Comparison of ENCODE assay signal across 8 mouse cellular contexts in genomic region chr3:35933405-35933777, GRCm38 (mm10). TPM values are rescaled to one million over a fixed set of nuclear protein-coding genes. Genes with fewer than 3 reads are reported as not detected.
A peak's percentile ranks its signal among the peaks of the same experiment; 100 is the strongest.
DNase-seq lines count a peak whose midpoint lies in the region; ATAC-seq and TF ChIP-seq lines count a peak whose summit lies in the region.

No protein-coding gene starts in this region.

- peak overlapping the region; percentile 93 for H3K4me3 ChIP-seq in forebrain, postnatal 0 days (ENCODE audit: low read depth, low read length)
- H3K4me3 ChIP-seq in stomach, embryonic 16.5 days (replicated peaks; ENCODE audit: low read length): peak overlapping the region; percentile 89

- H3K27me3 ChIP-seq in forebrain, postnatal 0 days (ENCODE audit: insufficient read depth, low read length): no peaks in the 10 kb centered on the region
- H3K27me3 ChIP-seq in stomach, embryonic 16.5 days (ENCODE audit: control insufficient read depth, insufficient read depth, low read length): no peaks in the 10 kb centered on the region

- TF ChIP-seq CTCF in forebrain, postnatal 0 days (IDR thresholded peaks at IDR 0.05; ENCODE audit: low read depth): no peak

- H3K9ac ChIP-seq in forebrain, postnatal 0 days: peak overlapping the region; percentile 89
- peak overlapping the region; percentile 99 for H3K9ac ChIP-seq in stomach, embryonic 16.5 days (ENCODE audit: low read length)

- no peaks in the 10 kb centered on the region; the same call in 1 of the 2 replicates for H3K36me3 ChIP-seq in forebrain, postnatal 0 days (ENCODE audit: insufficient read depth)
- no peaks in the 10 kb centered on the region for H3K36me3 ChIP-seq in stomach, embryonic 16.5 days (ENCODE audit: control insufficient read depth, insufficient read depth, low read length)

- WGBS in forebrain, postnatal 0 days: under 1% methylated on average over 14 of the region's 14 CpGs
- 0% methylated on average over 14 of the region's 14 CpGs for WGBS in stomach, embryonic 16.5 days

- H3K4me1 ChIP-seq in forebrain, postnatal 0 days (ENCODE audit: insufficient read depth): peaks cover 6% of the 10 kb centered on the region
- H3K4me1 ChIP-seq in stomach, embryonic 16.5 days (ENCODE audit: control insufficient read depth, insufficient read depth, low read length): peaks cover 13% of the 10 kb centered on the region; the same call in 1 of the 2 replicates

- H3K27ac ChIP-seq in forebrain, postnatal 0 days (ENCODE audit: low read depth, low read length): peak overlapping the region; percentile 85
- peak overlapping the region; percentile 92 for H3K27ac ChIP-seq in stomach, embryonic 16.5 days (ENCODE audit: low read length)

- peak; percentile 33 to 55 for DNase-seq in adrenal gland, postnatal 36 days
- no peak for DNase-seq in adrenal gland, adult 2 months
- peak; percentile 86 for DNase-seq in A20 (ENCODE audit: low read depth, low spot score)
- peak; percentile 57 for DNase-seq in c-Kit-positive CD71-positive TER-119-positive erythroid progenitor cells, embryonic 14.5 days (ENCODE audit: low spot score)
- no peak for DNase-seq in forebrain, postnatal 0 days
- DNase-seq in kidney, postnatal 36 days: peak; percentile 29 to 37

- H3K9me3 ChIP-seq in forebrain, postnatal 0 days (ENCODE audit: low read length): no peaks in the 10 kb centered on the region
- no peaks in the 10 kb centered on the region for H3K9me3 ChIP-seq in stomach, embryonic 16.5 days (replicated peaks; ENCODE audit: control insufficient read depth, low read length)

- peak overlapping the region; percentile 88 for H3K4me2 ChIP-seq in forebrain, postnatal 0 days (ENCODE audit: low read depth)
- H3K4me2 ChIP-seq in stomach, embryonic 16.5 days (ENCODE audit: low read depth, low read length): peak overlapping the region; percentile 88

- peak; percentile 74 for ATAC-seq in forebrain, postnatal 0 days
- peak; percentile 72 for ATAC-seq in megakaryocyte-erythroid progenitor cell, adult 5-6 weeks (replicated peaks; ENCODE audit: low FRiP score, low TSS enrichment, poor library complexity, severe bottlenecking)
- 0 out of 2 replicates have a peak, but pooled peaks have one; percentile 34 for ATAC-seq in stomach, embryonic 16.5 days (ENCODE audit: insufficient read depth, low FRiP score)

RNA-seq across cellular contexts. Expression of gene Dcun1d1, which starts 3.9 kb away (rescaled TPM):
- total RNA-seq in adrenal gland, postnatal 36 days (2021): 10 to 100 TPM; 74.5 to 78.0 TPM
- total RNA-seq in adrenal gland, adult 2 months (2021): 10 to 100 TPM; 64.1 to 84.2 TPM
- 1.5 and 2.2 TPM in 2 replicates for polyA plus RNA-seq in adrenal gland, adult 2 months (2012; rRNA removed)
- 74.1 and 82.8 TPM in 2 replicates for total RNA-seq in forebrain, postnatal 0 days (2014; rRNA removed)
- 102 and 125 TPM in 2 replicates for polyA plus RNA-seq in forebrain, postnatal 0 days (2015; fragmentation: Nextera tagmentation; extraction: Ambion mirVana)
- 71.7 and 71.9 TPM in 2 replicates for total RNA-seq in megakaryocyte-erythroid progenitor cell, adult 5-6 weeks (2014; fragmentation: Nextera tagmentation)
- total RNA-seq in megakaryocyte-erythroid progenitor cell, adult 5-6 weeks (2017): 259 and 282 TPM in 2 replicates
- polyA plus RNA-seq in stomach, embryonic 16.5 days (2015; fragmentation: Nextera tagmentation; extraction: Ambion mirVana): 85.6 and 97.6 TPM in 2 replicates

Comparison
In these comparisons a context has a peak if more than half of its experiments do, and no peak if none do; other contexts are left out.
1. DNase-seq: peak in adrenal gland, postnatal 36 days (2 of 2), A20 (single experiment), c-Kit-positive CD71-positive TER-119-positive erythroid progenitor cells, embryonic 14.5 days (single experiment) and kidney, postnatal 36 days (2 of 2); none in adrenal gland, adult 2 months (single experiment) and forebrain, postnatal 0 days (single experiment).
2. Peak in every context shown above with its lines, with median percentiles within 50 percentile points of each other: ATAC-seq.